Mouse (Mus musculus): ENCODE measurements around the gene Imp4.

DNA sequence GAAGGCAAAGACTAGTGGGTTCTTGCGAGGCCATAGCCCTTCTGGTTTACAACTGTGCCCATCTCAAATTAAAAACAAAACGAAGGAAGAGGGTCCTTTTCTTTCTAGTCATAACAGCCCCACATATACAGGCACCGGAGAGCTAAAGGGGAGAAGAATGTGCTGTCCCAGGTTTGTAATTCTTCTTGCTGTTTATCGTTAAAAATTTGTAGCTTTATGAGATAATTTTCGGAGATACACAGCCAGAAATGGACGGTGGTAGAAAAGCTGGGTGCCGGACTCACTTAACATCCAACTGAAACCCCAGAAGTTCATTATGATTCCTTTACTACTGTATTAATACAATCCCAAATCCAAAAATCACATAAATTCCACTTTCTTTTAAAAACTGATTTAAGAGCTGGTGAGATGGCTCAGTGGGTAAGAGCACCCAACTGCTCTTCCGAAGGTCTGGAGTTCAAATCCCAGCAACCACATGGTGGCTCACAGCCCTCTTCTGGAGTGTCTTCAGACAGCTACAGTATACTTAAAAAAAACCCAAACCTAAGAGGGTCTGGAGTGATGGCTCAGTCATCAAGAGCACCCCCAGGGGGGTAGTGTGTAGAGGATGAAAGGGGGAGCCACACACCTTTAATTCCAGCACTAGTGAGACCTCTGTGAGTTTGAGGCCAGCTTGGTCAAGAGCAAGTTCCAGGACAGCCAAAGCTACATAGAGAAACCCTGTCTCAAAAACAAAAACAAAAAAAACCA, 4.1 kb upstream of the Imp4 start:
- TF ChIP-seq POLR2AphosphoS5 (IDR thresholded peaks at IDR 0.05; ENCODE audit: insufficient replicate concordance, low read depth, low read length), result no peak
- TF ChIP-seq CTCF (IDR thresholded peaks at IDR 0.05; ENCODE audit: low read depth, low read length), result no peak
- TF ChIP-seq GATA2 (IDR thresholded peaks at IDR 0.05; ENCODE audit: borderline replicate concordance, low read depth, low read length), result no peak
